Mouse (Mus musculus) spleen, postnatal 10 days (tissue): ENCODE results near the gene Npepps.
"Not testable (repeated sequence)": the region's sequence is repeated elsewhere in the genome, so short reads cannot be mapped to it uniquely, and the experiment has no call there.

Source experiments
- DNase-seq, 2 experiments: peaks; one replicate each; pipeline ENCODE4 v3.0.0; 2021 to 2022; ENCODE audit warnings: low spot score in 2 of 2

Gene Npepps

DNA sequence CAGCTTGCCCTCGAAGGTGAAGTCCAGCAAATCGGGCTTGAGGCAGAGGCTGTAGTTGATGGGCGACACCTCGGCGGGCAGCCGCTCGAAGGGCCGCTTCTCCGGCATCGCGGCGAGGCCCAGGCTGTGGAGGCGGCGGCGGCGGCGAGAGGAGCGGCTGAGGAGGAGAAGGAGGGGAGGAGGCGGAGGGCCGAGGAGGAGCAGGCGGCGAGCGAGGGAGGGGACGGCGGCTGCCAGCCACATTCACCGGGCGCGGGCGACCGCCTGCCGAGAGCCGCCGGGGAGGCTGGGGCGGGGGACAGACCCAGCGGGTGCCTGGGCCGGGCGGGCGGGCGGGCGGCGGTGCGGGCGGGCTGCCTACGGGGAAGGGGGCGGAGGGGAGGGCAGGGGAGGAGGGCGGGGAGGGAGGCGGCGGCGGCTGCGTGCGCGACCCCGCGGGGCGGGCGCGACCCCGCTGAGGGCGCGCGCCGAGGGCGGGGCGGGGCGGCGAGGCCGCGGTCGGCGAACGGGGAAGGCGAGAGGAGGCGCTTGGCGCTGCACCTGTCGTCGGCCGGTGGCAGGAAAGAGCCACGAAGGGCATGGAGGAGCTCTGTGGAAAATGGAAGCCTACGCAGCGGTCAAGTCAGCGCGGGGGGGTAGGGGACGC lies at the start of gene Npepps:
Gene Npepps (minus strand): TSS at position 423 of the 646 bp plus-strand sequence.
- DNase-seq: peak; percentile 81 to 82

DNA sequence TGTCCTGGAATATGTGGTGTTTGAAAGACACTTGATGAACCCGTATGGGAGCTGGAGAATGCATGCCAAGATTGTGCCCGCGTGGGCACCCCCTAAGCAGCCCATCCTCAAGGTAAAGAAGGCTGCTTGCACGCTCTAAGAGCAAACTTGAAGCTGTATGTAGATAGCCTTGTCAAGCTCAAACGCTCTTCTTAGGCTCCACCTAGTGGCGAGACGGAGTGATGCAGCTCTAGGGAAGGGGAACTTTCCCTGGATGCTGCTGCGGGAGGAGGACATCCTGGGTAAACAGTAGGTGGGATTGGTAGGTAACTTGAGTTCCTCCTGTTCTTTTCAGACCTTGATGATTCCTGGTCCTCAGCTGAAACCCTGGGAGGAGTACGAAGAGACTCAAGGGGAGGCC lies 47.7 kb upstream of the Npepps start:
- peak; percentile 55 to 76 for DNase-seq

DNA sequence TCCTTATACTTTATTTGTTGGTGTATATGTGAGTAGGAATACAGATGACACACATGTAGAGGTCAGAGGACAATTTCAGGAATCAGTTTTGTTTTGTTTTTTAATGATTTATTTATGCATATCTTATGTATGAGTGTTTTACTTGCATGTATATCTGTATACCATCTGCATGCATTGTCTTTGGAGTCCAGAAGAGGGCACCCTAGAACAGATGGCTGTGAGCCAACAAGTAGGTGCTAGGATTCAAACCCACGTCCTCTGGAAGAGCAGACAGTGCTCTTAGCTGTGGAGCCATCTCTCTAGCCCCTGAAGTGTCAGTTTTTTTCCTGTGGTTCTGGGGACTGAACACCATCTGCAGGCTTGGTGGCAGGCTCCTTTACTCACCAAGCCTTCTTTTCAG lies 44.8 kb upstream of the Npepps start:
- DNase-seq: no peak

DNA sequence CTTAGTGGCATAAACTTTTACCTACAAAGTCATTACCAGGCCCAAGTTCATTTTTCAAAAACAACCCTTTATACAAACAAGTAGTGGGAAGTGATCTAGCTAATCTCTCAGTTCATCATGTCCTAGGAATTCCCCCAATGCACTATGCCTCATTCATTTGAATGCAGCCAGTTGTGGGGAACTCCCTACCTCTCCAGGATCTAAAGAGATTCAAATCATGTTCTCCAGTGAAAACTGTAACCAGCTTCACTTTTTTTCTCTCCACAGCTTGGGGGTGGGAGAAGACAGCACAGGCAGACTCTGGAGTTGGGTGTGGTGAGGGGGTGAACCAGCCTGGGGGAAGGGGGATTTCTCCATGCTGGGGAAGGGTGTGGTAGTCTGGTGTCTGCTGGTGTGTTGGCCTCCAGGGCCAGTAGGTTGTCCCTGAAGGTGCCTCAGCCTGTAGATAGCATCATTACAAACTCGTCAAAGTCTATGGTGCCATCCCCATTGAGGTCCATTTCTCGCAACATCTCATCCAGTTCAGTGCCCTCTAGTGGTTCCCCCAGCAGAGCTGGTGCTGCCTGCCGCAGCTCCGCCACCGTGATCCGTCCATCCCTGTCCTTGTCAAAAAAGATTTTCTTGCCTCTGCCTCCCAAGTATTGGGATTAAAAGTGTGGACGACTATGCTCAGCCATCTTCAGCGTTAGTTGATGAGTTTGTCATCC lies 41.6 kb upstream of the Npepps start:
- DNase-seq: not testable (repeated sequence)

DNA sequence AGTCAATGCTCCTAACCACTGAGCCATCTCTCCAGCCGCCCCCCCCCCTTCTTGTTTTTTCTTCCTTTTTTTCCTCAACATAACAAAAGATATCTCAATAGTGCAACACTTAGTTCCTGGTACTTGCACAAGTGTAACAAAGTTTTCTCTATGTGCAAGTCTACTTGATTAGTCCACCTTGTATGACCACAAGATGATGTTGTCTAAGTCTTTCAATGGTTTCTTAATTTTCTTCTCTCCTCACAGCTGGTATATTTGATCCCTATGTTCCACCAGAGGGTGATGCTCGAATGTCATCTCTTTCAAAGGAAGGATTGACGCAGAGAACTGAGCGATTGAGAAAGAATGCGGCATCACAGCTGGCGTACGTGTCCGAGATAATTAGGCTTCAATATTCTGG lies 40.8 kb upstream of the Npepps start:
- no peak for DNase-seq

DNA sequence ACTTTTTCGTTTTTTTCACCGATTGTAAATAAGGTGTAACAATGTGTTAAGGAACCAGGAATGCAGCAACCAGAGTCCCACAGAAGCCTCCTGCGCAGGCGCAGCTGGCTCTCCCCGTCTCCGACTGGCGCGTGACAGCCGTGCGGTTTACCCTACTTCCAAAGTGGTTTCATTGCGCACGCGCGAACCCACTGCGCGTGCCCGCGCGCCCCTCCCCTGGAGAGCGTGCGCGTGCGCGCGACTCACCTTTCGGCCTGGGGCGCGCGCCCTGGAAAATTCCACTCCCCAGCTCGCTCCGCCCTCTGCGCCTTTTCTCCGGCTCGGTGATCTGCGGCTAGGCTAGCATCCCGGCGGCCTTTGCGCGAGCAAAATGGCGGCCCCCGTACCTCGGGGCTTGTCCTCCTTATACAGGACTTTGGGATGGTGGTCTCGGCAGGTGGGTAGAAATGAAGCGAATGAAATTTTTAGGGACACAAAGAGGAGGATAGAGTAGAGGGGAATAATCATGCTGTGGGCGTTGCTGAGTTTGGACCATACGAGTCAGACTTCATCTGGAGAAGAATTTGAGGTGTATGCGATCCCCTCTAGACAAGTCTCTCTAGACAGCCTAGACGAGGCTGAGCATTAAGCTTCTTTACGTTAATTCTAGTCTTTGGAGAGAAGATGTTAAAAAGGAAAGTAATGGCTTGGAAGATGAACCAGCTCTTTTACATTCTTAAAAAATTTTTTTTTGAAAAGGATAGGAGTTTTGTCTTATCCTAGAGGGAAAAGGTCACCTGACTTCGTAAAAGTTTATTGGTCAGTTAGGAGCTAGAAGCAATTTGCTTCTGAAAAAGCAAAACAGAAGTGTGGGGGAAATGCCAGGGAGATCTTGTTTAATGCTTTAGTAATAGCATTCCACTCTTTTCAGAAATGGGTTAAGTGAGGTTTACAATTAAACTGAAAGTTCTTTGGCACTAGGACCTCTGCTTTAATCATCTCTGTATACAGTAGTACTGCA lies 35.4 kb upstream of the Npepps start, which contains the start of gene Mrpl45:
Gene Mrpl45 (plus strand): TSS at position 213 of the 1,000 bp plus-strand sequence.
- peak; percentile 95 to 99 for DNase-seq

DNA sequence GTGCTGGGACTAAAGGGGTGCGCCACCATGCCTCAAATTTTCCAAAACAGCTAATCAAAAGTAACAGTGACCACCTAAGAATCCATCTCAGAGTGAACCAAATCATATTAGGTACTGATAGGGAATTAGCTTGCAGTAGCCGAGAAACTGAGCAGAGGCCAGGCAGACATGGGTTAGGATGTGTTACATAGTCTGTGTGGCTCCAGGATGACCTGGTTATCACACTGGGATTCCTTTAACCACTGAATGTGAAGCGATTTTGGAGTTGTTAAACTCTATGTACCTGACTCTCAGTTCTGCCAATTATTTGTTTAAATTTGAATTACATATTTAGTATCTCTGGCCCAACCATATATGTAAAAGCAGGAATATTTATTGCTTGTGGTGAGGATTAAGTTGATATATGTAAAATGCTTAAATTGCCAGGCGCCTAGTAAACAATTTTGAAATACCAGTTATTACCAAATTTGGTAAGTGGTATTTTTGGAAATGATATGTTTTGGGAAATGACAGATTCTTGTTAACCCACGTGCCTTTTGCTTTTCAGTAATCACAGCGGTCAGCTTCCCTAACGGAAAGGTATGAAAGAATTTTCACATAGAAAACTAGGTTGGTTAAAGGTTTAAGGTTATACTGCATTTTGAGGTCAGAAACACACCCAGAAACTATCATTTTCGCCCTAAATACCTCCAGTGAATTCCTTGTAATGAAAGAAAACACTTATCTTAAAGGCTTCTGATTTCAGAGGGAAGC lies 34.5 kb upstream of the Npepps start:
- peak in 1 of 2 experiments; percentile 9 for DNase-seq

DNA sequence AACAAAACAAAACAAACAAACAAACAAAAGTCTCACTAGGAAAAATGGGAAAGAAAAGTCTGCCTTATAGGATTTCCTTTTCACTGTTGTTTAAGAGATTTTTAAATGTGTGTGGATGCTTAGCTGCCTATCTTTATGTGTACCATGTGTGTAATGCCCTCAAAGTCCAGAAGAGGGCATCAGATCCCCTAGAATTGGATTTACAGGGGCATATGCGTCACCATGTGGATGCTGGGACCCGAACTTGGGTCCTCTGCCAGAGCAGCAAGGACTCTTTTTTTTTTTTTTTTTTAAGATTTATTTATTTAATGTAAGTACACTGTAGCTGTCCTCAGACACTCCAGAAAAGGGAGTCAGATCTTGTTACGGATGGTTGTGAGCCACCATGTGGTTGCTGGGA lies 33.7 kb upstream of the Npepps start:
- DNase-seq: peak in 1 of 2 experiments; percentile 42

DNA sequence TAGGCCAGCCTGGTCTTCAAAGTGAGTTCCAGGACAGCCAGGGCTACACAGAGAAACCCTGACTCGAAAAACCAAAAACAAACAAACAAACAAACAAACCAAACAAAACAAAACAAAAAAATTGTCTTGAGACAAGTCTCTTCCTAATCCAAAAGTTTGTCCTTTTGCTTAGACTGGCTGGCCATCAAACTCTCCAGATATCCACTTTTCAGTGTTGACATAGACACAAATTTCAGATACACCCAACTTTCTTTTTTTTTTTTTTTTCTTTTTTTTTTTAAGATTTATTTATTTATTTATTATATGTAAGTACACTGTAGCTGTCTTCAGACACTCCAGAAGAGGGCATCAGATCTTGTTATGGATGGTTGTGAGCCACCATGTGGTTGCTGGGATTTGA lies 32.4 kb upstream of the Npepps start:
- not testable (repeated sequence) for DNase-seq

DNA sequence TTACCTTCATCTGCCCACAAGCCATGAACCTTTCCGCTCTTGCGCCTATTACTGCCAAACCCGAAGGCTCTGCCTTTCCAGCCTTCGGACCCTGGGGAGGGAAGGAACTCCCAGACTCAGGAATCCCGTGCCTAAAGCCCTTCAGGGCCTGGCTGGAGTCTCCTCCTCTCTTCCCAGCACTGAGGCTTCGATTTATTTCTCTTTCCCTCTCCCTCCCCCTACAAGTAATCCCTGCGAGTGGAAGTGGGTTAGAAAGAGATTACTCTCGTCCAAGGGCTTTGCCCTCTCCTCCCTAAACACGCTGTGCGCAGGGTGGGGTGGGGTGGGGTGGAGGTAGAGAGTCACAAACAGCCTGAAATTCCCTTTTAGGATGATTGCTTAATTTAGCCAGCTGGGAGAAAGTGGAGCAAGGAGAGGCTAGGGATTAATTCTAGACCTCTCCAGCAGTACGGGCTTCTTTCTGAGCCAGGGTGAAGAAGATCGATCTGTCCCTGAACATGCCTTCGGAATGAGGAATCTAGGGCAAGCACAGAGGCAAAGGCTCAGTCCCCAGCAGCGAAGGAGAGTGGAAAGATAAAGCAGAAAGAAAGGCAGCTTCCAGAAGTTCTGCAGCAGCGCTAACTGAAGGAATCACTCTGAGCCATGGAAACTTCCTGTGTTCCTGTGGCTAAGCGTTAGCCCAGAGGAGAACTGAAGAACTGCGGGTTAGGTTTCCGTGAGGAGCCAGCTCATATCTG lies 30.6 kb upstream of the Npepps start:
- DNase-seq: peak in 1 of 2 experiments; percentile 10

DNA sequence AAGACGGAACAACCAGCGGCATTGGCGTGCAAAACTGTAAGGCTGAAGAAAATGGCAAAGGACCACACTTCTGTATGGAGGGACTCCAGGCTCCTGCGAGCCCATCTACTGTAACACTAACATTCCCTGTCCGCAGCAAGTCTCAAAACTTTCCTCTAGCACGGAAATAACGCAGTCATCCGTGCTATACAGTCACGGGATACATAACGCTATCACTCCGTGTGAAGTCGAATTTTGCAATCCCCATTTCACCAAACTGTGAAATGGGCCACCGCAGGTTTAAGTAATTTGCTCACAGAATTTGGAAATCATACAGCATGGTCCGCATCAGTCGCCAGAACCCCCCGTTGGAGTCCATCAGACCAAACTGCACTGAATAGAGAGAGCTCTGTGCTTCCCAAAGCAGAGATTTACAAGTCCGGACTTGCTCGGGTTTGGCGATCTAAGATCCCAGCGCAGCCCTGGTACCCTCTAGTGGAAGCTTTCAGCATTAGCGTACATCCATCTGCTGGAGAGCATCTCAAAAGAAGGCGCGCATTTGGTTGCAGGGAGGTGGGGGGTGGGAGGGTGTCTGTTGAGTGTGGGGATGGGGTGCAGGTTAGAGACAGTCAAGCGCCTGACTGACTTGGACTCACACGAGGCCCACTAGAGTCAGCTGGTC lies 29.6 kb upstream of the Npepps start:
- DNase-seq: peak in 1 of 2 experiments; percentile 57

DNA sequence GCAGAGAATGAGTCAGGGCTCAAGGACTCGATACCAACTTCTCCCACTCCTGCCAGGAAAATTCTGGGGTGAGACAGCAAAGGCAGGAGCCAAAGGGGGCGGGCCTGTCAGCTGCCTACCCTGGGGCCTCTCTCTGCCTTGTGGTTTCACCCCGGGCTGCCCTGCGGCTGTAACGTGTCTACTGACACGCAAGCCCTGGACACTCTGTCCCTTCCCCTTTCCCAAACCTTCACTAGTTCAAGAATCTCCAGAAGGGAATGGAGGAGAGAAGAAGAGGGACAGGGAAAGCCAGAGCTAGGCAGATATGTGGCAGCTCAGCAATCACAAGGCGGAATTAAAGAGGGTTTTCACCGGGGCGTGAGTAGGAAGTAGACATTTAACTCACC lies 29.0 kb upstream of the Npepps start:
- peak in 1 of 2 experiments; percentile 39 for DNase-seq

DNA sequence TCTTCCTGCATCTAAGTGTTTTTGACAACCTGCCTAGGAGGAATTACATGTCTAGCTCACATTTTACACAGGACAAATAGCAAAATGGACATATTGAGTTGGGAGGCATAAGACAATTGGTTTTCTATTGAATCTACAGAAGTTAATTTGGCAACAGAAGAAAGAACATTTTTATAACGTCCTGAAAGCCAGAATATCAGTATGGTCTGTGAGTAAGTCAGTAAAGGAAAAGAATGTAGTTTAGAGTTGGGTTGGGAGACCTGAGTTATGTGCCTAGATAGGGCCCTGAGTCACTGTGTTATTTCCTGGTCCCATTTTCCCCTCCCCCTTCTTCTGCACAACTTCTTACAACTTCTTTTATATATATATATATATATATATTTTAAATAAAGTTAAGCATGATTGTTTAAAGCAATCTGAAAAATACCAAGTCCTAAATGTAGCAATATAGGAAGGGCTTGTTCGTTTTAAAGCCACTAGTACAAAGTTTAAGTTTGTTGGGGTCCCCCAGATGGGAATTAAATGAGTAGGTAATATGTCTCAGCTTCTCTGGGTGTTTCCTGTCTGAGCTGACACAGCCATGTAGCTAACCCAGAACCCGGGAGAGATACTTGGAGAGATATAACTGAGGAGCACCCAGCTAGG lies 28.5 kb upstream of the Npepps start:
- DNase-seq: no peak

DNA sequence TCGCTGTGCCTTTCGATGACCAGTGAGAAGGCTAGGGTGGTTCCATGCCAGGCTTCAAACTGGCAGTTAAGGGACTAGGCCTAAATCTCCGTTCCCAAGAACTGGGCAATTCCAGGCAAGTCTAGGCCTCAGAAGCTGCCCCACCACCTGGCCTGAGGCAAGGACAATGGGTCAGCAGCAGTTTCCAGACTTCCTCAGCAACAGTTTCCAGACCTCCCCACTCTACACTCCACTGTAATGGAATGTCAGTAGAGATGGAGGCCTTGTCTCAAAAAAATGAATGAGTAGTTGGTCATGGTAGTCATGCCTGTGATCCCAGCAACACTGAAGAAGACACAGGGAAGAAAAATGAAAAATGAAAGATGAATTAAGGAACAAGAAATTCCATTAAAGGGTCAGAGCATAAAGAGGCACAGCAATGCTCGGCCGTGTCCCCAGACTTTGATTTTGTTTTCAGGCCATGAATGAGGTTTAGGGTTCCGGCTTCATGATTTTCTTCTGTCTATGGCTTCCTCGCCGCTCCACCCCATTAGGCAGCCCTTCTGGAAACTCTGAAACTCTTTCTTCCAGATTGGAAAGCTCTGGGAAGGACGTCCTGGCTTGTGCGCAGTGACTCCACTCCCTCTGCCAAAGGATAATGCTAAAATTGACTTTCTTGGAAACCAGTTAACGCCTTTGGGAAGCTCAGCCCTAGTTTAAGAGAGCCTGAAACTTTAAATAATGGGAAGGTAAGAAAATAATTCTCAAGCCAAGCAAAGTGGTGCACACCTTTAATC lies 27.0 kb upstream of the Npepps start:
- DNase-seq: no peak

DNA sequence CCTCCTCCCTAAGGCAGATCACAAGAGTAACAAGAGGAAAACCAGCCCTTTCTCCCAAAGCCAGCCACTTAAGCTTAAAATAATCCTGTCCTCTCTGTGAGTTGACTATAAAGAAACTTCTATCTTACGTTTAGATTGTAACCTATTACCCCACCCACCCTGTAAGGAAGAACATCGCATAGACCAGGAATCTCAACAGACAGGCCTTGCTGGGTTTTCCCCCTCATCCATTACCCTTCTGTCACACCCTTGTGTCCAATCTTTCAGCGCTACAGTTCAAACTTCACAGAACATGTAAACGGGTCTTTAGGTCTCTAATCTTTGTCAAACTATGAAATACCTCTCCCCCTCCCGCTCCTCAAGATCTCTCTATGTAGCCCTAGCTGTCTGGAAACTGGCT lies 24.2 kb upstream of the Npepps start:
- no peak for DNase-seq

DNA sequence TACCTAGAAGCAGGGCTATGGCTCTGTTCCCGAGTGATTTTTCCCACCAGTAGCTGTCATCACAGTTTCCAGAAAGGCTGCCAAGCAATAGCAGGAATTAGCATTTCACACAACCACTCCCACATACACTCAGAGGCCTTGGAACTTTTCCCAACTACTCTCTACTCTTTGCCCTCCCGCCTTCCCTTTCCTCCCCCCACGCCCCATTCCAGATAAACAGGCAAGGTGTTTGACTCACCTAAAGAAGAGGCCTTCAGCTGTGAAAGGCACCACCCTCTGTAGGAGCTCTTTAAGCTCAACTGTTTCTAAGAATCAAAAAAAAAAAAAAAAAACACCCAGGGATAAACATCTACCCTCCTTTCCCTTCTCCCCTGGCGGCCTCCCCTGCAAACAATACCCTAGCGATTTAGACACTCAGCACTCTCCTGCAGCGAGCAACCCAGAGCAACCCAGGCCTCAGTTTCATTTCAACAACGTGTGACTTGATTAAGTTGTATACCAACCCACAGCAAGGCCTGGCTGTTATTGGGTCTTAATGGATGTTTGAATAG lies 21.9 kb upstream of the Npepps start:
- DNase-seq: no peak

DNA sequence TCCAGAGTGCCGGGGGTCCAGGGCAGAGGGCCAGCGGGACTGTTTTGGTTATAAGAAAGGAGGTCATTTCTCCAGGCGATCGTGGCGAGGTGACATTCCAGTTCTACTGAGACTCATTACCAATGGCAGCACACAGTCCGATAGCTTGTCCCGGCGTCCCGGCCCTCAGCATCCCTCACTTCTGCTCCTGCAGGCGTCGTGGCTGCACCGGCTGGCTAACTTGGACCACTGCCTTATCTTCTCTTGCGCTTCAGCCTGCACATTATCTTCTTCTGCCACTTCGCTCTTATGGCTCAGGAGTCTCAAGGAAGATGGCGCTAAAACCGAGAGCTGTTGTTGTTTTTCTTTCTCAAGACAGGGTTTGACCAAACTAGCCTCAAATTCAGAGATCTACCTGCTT lies 21.0 kb upstream of the Npepps start:
- peak in 1 of 2 experiments; percentile 10 for DNase-seq

DNA sequence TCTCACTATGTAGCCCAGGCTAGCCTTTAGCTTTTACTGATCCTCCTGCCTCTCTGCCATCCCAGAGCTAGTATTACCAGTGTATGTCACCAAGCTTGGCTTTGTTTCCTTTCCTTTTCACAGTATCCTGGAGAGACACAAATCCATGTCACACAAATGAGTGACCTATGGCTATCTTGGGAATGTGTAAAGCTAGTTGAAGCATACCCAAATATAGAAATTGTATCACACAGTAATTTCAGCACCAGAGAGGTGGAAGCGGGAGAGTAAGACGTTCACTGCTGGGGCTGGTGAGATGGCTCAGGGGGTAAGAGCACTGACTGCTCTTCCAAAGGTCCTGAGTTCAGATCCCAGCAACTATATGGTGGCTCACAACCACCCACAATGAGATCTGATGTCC lies 19.5 kb upstream of the Npepps start:
- DNase-seq: no peak

DNA sequence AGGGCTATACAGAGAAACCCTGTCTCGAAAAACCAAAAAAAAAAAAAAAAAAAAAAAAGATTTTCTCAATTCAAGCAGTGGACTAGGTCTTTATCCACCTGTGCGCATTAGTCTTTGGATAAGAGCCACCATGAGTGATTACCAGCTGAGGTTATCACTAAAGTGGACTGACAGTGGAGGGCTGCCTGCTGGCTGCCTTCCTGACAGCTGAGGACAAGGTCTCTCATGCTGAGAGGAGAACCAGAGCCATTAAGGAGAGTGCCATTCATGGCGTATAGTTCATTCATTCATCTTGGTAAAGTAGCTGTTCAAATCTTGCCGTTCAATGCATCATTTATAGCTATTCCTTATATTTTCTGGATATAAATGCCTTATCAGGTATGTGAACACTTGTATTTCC lies 16.1 kb upstream of the Npepps start:
- no peak for DNase-seq
